Mouse (Mus musculus): ENCODE measurements around the gene Pde8b. TPM values are rescaled to one million over a fixed set of nuclear protein-coding genes. Genes with fewer than 3 reads are reported as not detected.
A peak's percentile ranks its signal among the peaks of the same experiment; 100 is the strongest.

Gene Pde8b
- 3.7 and 4.0 TPM in 2 replicates for polyA plus RNA-seq (2016; fragmentation: Nextera tagmentation; extraction: Ambion mirVana)

DNA sequence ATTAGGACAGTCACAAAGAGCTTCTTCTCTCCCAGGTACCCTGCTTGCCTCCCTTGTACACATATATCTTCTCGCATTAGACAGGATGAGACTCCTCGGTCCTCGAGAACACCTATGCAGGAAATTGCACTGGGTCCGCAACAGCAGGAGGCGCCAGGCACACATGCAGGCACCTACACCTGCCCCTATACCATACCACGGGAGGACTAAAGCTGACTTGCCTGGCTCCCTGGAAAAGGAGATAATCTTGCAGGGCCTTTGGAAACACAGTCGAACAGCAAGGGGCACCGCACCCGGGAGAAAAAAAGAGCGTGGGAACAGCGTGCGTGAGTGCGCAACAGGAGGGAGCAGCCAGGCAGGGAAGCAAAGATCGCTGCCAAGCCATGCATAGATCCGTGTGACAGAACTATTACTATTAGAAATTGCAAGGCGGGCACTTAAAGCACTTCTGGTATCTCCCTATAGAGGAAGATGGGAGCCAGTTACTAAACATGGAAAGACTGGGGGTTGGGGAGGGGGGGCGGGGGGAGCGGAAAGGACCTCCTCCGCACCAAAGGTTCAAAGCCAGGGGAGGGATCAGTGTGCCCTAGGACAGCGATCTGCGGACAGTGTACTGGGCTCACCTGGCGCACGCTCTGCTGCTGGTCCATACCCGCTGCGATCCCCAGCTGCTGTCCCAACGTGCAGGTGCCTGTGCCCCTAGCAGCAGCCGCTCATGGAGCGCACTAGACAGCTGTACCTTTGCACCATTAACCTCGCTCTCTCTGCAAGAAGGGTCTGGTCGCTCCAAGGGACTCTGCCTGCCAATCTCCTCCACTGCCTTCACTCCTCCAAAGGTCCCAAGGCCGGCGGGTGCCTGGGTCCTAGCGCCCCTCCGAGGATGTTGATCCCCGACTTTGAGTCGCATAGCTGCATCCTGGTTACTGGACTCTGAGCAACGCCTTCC, at the start of gene Pde8b:
Gene Pde8b (minus strand): TSS at position 826 of the 946 bp plus-strand sequence.
- H3K4me2 ChIP-seq = peak within 1 kb of the TSS; percentile 67
- H3K4me1 ChIP-seq = peaks cover 9% of the 10 kb centered on the region
- H3K36me3 ChIP-seq (replicated peaks) = no peaks in the 10 kb centered on the region
- H3K27ac ChIP-seq = no peak within 1 kb of the TSS
- peak within 1 kb of the TSS; percentile 38 for H3K4me3 ChIP-seq (replicated peaks)
- H3K9ac ChIP-seq = no peak within 1 kb of the TSS
- ATAC-seq (ENCODE audit: low FRiP score) = peak; percentile 53; the same call in 1 of the 2 replicates
- peaks cover 33% of the 10 kb centered on the region for H3K27me3 ChIP-seq
- WGBS = 4% methylated on average over 37 of the region's 37 CpGs
- H3K9me3 ChIP-seq = no peaks in the 10 kb centered on the region

DNA sequence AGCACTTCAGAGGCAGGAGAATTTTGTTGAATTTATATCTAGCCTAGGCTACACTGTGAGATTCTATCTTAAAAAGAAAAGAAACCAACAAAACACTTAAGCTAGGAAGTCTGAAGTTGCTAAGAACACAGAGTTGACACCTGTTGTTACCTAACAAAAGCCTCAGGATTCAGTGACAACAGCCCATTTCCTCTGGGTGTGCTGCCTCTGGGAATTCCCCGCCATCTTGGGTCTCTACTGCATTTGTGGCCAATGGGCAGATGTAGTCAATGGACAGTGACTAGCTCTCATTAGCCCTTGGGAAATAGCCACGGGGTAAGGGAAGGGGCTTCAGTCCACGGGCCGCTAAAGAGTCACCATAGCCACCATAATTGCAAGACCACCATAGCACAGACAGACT, 41.8 kb upstream of the Pde8b start:
- no peaks in the 10 kb centered on the region for H3K9me3 ChIP-seq

DNA sequence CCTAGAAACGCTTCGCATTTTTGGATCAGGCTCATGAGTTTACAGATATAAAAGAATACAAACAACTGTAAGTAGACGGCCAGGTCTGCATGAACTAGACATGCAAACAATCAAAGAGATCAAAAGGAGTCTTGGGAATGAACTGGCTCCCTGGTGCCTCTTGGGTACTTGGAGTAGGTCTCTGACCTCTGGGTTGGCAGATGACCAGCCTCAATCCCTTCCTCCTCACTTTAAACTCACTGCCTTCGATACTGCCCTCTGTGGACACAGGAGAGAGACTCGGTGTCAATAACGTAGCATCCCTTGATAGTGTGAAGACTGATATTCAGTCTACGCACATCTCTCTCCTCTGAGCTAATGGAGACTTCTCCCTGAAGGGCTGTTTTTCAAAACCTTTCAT, 37.9 kb upstream of the Pde8b start:
- 82% methylated on average over 7 of the region's 7 CpGs for WGBS
- Histone ChIP-seq H3K9me3 (no peaks in the 10 kb centered on the region), H3K9ac (no peak overlapping the region), H3K27ac (no peak overlapping the region), H3K36me3 (replicated peaks) (no peaks in the 10 kb centered on the region), H3K27me3 (no peaks in the 10 kb centered on the region; the same call in 1 of the 2 replicates), H3K4me1 (no peaks in the 10 kb centered on the region), H3K4me3 (replicated peaks) (no peak overlapping the region), H3K4me2 (no peak overlapping the region)
- ATAC-seq (ENCODE audit: low FRiP score) = no peak

More for the DNA sequence above, 41.8 kb upstream of the Pde8b start:
- Histone ChIP-seq H3K27me3 (no peaks in the 10 kb centered on the region; the same call in 1 of the 2 replicates), H3K4me1 (no peaks in the 10 kb centered on the region), H3K36me3 (replicated peaks) (no peaks in the 10 kb centered on the region), H3K4me2 (no peak overlapping the region), H3K27ac (no peak overlapping the region), H3K9ac (no peak overlapping the region), H3K4me3 (replicated peaks) (no peak overlapping the region)
- WGBS = 19% methylated on average over 4 of the region's 4 CpGs
- no peak for ATAC-seq (ENCODE audit: low FRiP score)

DNA sequence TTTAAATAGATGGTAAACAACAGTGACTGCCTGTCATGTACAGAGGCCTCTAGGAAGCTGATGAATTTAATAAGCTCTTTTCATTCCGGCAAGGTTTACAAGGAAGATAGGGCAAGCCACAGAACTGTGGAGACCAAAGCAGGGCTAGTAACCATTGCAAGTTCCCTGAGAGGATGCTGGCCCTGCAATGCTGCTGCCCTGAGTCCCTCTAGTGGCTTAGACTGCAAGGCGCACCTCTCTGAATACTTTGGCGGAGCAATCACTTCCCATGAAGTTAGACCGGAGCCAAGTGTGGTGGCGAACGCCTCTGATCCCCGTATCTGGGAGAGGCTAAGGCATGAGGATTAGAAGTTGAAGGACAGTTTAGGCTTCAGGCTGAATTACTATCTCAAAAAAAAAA, 36.9 kb upstream of the Pde8b start:
- peak; percentile 76; the same call in 1 of the 2 replicates for ATAC-seq (ENCODE audit: low FRiP score)
- H3K27me3 ChIP-seq = no peaks in the 10 kb centered on the region; the same call in 1 of the 2 replicates
- no peak overlapping the region for H3K27ac ChIP-seq
- no peak overlapping the region for H3K4me2 ChIP-seq
- no peak overlapping the region for H3K9ac ChIP-seq
- no peak overlapping the region for H3K4me3 ChIP-seq (replicated peaks)
- no peaks in the 10 kb centered on the region for H3K9me3 ChIP-seq
- H3K36me3 ChIP-seq (replicated peaks) = no peaks in the 10 kb centered on the region
- WGBS = 5% methylated on average over 7 of the region's 7 CpGs
- H3K4me1 ChIP-seq = no peaks in the 10 kb centered on the region

DNA sequence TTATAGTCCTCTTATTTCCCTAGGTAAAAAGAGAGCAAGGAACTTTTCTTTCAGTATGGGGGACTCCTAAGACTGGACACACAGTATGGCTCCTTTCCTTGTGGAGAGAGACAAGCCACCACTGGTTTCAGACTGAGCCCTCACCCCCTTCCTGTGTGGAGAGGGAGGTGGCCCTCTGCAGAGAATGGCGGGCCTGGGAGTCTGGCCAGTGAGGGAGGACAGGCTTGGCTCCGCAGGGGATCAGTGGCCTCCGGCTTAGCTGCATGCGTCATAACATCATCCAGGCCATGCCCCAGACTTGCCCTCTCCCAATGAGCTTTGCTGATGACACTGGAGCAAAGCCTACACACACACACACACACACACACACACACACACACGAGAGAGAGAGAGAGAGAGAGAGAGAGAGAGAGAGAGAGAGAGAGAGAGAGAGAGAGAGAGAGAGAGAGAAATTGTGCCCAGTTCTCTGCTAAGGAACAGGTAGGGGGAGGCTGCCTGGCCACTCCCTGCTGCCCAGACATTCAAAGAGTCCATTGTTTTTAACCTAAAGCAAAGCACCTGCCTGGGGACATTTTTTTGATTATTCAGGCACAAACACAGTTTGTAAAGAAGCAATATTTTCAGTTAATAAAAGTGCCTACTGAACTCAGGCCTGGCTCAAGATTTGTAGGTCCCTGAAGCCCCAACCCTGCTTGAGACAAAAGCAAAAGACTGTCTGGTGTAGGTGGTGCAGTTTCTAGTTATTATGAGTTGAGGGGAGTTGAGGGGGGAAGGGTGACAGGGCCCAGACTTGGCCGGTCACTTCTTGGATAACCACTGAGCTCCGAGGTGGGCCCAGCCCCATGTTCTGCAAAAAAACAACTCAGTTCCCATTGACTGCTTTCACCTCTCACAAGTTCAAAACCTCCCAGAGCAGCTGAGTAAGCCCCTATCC, 31.9 kb upstream of the Pde8b start:
- no peaks in the 10 kb centered on the region for H3K27me3 ChIP-seq
- no peak for ATAC-seq (ENCODE audit: low FRiP score)
- H3K9ac ChIP-seq = no peak overlapping the region
- H3K36me3 ChIP-seq (replicated peaks) = no peaks in the 10 kb centered on the region
- no peak overlapping the region for H3K4me3 ChIP-seq (replicated peaks)
- peaks cover 2% of the 10 kb centered on the region; the same call in 1 of the 2 replicates for H3K4me1 ChIP-seq
- H3K9me3 ChIP-seq = no peaks in the 10 kb centered on the region
- H3K4me2 ChIP-seq = no peak overlapping the region
- 30% methylated on average over 6 of the region's 7 CpGs for WGBS
- no peak overlapping the region for H3K27ac ChIP-seq

DNA sequence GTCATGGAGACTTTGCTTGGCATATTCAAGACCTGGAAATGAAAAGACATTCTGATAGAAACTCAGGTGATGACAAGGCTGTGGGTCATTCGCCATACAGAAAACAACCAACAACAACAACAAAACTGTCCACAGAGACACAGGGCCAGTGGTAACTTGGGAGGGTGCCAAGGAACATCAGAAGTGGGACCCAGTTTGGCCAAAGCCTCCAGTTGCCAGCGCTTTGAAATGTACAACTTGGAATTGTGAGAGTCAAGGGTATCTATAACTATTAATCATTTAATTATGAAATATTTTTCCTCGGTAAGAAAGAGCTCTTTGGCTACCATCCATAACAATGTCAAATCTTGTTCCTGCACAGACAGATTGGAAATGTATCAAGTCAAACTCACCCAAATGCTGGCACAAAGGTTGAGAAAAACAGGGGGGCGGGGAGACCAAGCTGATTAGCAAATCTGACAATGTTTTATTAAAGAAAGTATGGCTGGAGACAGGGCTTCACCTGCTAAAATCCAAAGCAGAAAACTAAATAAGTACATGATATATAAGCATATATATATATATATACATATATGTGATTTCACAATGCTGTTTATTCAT, 28.4 kb upstream of the Pde8b start:
- Histone ChIP-seq H3K4me2 (no peak overlapping the region), H3K4me1 (peaks cover 2% of the 10 kb centered on the region; the same call in 1 of the 2 replicates), H3K4me3 (replicated peaks) (no peak overlapping the region), H3K27me3 (no peaks in the 10 kb centered on the region), H3K9ac (no peak overlapping the region), H3K36me3 (replicated peaks) (no peaks in the 10 kb centered on the region), H3K9me3 (no peaks in the 10 kb centered on the region), H3K27ac (no peak overlapping the region)
- no peak for ATAC-seq (ENCODE audit: low FRiP score)
- 90% methylated on average over 4 of the region's 4 CpGs for WGBS

DNA sequence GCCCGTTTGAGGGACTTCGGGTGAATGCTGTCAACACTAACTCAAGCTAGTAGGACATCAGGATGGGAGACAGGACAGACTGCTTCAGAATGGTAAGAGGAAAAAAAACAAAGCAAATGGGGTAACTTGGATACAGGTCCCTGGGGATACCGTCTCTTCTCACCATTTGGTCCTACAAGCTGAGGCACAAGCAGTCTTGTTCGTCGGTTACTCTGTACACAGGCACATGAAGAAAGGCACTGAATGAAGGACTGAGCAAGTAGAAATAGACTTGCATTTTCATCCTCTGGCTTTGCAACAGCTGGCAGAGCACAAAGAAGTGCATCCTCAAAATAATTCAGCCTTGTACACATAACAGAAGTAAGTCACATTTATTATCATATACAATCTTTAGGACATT, 14.6 kb upstream of the Pde8b start:
- no peaks in the 10 kb centered on the region for H3K36me3 ChIP-seq (replicated peaks)
- no peak for ATAC-seq (ENCODE audit: low FRiP score)

DNA sequence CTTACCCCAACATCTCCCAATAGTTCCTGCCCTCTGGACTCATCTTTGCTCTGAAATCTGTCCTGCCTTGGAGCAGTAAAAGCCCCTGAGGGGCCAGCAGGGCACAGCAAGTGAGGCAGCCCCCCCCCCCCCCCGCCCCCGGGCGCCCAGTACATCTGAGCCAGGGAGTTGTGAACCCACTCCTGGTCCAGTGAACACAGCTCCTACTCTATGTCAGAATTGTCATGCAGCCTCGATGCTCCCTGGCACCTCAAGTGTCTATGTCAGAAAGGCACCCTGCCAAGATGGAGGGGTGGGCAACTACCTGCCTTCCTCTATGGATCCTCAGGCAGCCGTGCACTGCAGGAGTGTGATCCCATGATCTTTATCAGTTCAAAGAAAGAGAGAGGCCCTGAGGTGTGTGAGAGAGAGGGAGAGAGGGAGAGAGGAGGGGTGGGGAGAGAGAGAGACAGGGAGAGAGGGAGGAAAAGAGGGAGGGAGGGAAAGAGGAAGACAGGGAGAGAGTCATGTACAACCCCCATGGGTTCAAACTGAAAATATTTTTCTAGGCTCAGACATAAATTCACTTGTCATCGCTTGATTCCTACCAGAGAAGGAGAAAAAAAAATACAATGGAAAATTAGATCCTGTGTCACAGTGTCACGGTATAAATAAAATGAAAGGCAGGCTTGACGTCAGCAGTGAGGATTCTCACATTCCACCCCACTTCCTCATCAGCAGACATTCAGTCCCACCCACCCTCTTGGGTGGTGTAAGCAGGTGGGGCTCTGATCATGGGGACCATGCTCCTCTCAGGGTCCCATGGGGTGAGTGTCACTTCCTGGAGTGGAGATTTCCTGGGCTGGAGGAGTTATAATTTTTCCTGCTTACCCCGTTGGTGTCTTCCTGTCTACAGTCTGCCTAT, 11.0 kb upstream of the Pde8b start:
- Histone ChIP-seq H3K36me3 (replicated peaks) (no peaks in the 10 kb centered on the region), H3K27ac (no peak overlapping the region), H3K4me2 (no peak overlapping the region), H3K9me3 (no peaks in the 10 kb centered on the region), H3K27me3 (no peaks in the 10 kb centered on the region), H3K4me3 (replicated peaks) (no peak overlapping the region), H3K4me1 (no peaks in the 10 kb centered on the region), H3K9ac (no peak overlapping the region)
- no peak for ATAC-seq (ENCODE audit: low FRiP score)
- 74% methylated on average over 9 of the region's 9 CpGs for WGBS

More for the DNA sequence above, 14.6 kb upstream of the Pde8b start:
- Histone ChIP-seq H3K4me1 (no peaks in the 10 kb centered on the region), H3K4me3 (replicated peaks) (no peak overlapping the region), H3K27me3 (no peaks in the 10 kb centered on the region), H3K9me3 (no peaks in the 10 kb centered on the region), H3K27ac (no peak overlapping the region), H3K9ac (no peak overlapping the region), H3K4me2 (no peak overlapping the region)
- 91% methylated on average over 5 of the region's 5 CpGs for WGBS

DNA sequence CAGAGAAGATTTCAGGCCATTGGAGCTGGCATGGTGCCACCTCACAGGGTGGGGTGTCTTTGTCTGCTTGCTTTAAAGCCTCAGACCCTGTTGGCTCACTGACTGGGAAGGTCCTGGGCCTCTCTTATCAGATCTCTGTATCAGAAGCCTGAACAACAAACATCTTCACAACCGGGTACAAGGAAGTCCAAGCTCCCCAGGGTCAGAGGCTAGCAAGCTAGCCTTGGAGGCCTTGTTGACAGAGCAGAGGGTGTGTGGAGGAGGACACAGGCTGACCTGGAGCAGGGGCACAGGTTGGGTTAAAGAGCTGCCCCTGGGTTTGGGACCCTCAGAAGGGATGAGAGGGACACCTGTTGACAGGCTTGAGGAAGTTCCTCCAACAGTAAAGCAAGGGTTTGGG, 10.3 kb upstream of the Pde8b start:
- H3K4me1 ChIP-seq = no peaks in the 10 kb centered on the region
- no peaks in the 10 kb centered on the region for H3K36me3 ChIP-seq (replicated peaks)
- H3K27ac ChIP-seq = no peak overlapping the region
- no peak overlapping the region for H3K4me2 ChIP-seq
- H3K9ac ChIP-seq = no peak overlapping the region
- H3K4me3 ChIP-seq (replicated peaks) = no peak overlapping the region
- H3K27me3 ChIP-seq = no peaks in the 10 kb centered on the region
- WGBS = 80% methylated on average over 1 of the region's 1 CpGs
- no peak for ATAC-seq (ENCODE audit: low FRiP score)
- no peaks in the 10 kb centered on the region for H3K9me3 ChIP-seq

DNA sequence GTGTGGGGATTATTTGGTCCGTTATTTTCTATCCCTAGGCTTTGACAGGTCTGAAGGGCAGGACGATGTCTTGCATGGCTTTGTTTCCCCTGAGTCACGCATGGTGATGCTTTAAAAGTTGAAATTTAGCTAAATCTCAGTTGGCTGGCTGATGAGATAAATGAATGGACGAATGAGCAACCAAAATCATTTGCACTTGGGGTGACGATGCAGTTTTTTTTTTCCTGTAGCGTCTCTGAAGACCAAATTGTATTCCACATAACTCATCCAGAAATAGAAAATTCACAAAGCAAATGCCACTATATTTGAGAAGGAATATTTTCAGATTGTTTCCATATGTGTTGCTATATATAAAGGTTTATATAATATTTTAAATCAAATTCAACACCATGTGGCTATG, 6.9 kb upstream of the Pde8b start:
- no peak overlapping the region for H3K4me2 ChIP-seq

DNA sequence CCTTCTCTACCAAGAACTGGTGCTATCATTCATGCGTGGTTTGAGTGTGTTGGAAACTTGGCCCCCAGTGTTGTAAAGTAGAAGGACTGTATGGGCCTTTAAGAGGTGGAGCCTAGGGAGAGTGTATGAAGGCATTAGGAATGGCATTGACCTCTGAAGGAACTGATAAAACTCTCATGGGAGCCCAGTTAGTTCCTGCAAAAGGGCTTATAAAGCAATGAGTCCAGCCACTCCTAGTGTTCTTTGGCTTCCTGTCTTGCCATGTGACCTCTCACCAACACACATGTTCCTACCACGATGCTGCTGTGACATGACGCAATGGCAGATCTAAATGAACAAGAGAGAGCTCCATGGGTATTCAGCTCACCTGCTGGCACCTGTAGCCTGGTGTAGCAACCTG, 4.9 kb upstream of the Pde8b start:
- 92% methylated on average over 3 of the region's 3 CpGs for WGBS
- no peak for ATAC-seq (ENCODE audit: low FRiP score)

More for the DNA sequence above, 6.9 kb upstream of the Pde8b start:
- Histone ChIP-seq H3K27me3 (0 out of 2 replicates have a peak, but pooled peaks cover 5% of the 10 kb centered on the region), H3K4me1 (no peaks in the 10 kb centered on the region), H3K9ac (no peak overlapping the region), H3K27ac (no peak overlapping the region), H3K36me3 (replicated peaks) (no peaks in the 10 kb centered on the region), H3K9me3 (no peaks in the 10 kb centered on the region), H3K4me3 (replicated peaks) (no peak overlapping the region)
- ATAC-seq (ENCODE audit: low FRiP score) = no peak
- 89% methylated on average over 6 of the region's 6 CpGs for WGBS

More for the DNA sequence above, 4.9 kb upstream of the Pde8b start:
- Histone ChIP-seq H3K36me3 (replicated peaks) (no peaks in the 10 kb centered on the region), H3K4me2 (no peak overlapping the region), H3K9me3 (no peaks in the 10 kb centered on the region), H3K4me1 (peaks cover 2% of the 10 kb centered on the region), H3K27ac (no peak overlapping the region), H3K4me3 (replicated peaks) (no peak overlapping the region), H3K27me3 (peaks cover 18% of the 10 kb centered on the region), H3K9ac (no peak overlapping the region)
